Mouse (Mus musculus) mouse trophoblast stem cell (cell line): ENCODE results near the gene Atad2b.

Source experiments
- in situ Hi-C, 2 experiments: fragments of 300-500 bp; cut with MseI, MboI; formaldehyde crosslinking; loops; 2 replicates in 1 of 2; 3 replicates in 1 of 2; pipeline ENCODE4 v1.15.1; 2025

Gene Atad2b

DNA sequence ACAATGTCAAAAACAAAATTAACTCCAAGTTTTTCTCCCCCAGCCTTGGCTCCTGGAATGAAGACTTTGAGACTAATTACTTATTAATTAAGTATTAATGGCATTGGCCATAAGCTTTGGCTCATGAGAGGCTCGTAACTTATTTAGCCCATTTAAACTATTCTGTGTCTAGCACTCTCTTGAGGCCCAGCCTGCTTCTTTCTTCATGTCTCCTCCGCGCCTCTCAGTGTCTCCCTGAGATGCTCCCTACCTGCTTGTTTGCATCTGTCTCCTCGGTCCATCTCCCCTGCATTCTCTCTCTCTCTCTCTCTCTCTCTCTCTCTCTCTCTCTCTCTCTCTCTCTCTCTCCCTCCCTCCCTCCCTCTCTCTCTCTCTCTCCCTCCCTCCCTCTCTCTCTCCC lies 164.3 kb downstream of the Atad2b start:
- in situ Hi-C loops = no loop called here

DNA sequence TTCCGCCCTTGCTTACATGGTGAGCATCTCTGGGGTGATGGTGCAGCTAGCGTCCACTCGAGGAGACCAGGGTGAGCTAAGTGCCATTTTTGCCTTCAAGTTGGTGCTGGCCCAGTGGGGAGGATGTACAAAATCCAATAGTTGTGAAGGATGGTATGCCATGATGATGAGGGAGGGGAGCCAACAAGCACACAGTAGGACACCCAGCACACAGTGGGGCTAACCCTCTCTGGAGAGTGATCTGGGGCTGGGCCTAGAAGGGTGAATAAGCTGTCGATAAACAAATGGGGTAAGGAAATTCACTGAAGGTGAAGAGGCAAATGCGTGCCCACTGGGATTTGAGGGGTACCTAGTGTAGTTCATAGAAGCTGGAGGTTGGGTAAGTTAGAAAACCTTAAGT lies 167.6 kb downstream of the Atad2b start:
- in situ Hi-C loops = no loop called here

DNA sequence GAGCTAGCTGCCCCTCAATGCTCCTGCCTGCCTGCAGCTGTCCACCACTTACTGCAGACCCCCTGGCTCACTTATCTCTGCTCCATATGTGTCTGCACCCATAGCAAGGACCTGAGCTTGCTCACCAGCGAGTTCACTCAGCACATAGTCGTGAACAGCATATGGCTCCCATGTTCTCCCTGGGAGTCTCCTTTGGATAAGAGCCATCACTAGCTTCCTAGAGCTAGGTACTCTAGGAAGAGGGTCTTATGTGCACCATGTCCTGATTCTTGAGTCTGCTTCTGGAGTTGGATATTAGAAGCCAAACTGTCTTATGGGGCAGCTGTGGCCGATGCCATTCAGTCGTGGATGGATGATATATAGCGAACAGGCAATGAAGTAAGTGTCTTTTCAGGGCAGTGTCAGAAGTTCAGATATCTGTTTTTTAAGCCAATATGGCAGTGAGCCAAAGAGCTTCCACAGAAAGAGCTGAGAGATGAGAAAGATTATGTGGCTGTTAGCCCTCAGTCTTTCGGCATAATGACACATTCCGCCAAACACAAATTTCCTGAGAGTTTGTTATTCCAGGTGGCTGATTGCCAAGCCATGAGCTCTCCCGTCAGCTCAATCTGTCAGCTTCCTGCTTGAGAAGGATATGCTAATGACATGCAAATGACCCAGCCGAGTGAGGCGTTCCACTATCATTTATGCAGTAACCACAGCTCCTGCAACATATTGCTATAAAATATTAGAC lies 170.8 kb downstream of the Atad2b start:
- in situ Hi-C loops = no loop called here

DNA sequence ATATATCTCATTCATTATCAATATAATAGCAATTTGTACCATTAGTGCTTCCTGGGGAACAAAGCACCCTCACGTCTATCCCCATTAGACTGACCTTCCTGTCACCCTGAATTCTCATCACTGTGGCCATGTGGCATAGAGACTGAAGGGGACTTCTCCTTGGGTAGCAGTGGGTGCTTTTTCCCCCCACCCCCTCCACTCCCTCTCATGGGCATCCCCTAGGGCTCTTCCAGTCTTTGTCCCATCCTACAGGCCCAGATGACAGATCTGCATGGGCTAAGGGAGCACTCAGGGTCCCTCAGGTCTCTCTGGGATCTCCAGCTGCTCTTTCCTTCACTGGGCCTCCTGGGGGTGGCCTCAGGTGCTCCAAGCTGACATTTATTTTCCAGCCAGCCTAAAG lies 171.5 kb downstream of the Atad2b start:
- in situ Hi-C loops = no loop called here
